Mouse (Mus musculus): ENCODE data around the gene Ptchd4. TPM values are rescaled to one million over a fixed set of nuclear protein-coding genes. Genes with fewer than 3 reads are reported as not detected.

Ptchd4 gene
- 0.88 and 1.5 TPM in 2 replicates for polyA plus RNA-seq (2012; rRNA removed)
- polyA plus RNA-seq (2014; fragmentation: Nextera tagmentation; extraction: Ambion mirVana) = 7.4 and 8.6 TPM in 2 replicates

- DNase-seq (ENCODE audit: low spot score) (peak; percentile 19), ATAC-seq (ENCODE audit: low FRiP score, low read depth) (peak; percentile 81)
- Histone ChIP-seq H3K4me1 (ENCODE audit: control insufficient read depth, insufficient read depth, low read length) (no peaks in the 10 kb centered on the region; the same call in 1 of the 2 replicates), H3K9me3 (ENCODE audit: control insufficient read depth, low read length) (no peaks in the 10 kb centered on the region), H3K4me2 (replicated peaks; ENCODE audit: low read depth, low read length, severe bottlenecking) (peak within 1 kb of the TSS; percentile 94), H3K27ac (replicated peaks; ENCODE audit: low read depth, low read length) (no peak within 1 kb of the TSS), H3K27me3 (ENCODE audit: control insufficient read depth, insufficient read depth, low read length) (peaks cover 5% of the 10 kb centered on the region; the same call in 1 of the 2 replicates), H3K36me3 (ENCODE audit: control insufficient read depth, insufficient read depth, low read length) (no peaks in the 10 kb centered on the region), H3K9ac (ENCODE audit: low read depth, low read length, severe bottlenecking) (peak within 1 kb of the TSS; percentile 63), H3K4me3 (replicated peaks; ENCODE audit: low read length) (peak within 1 kb of the TSS; percentile 57)
- WGBS = under 1% methylated on average over 41 of the region's 56 CpGs
- no peak for TF ChIP-seq POLR2A (IDR thresholded peaks at IDR 0.05; ENCODE audit: borderline replicate concordance, extremely low read depth, insufficient read depth, insufficient read length)
Measured at GRCm38 (mm10) chr17:42315669-42316611, at the start of gene Ptchd4. Gene Ptchd4, plus strand, starts transcription at chr17:42315947.

DNA sequence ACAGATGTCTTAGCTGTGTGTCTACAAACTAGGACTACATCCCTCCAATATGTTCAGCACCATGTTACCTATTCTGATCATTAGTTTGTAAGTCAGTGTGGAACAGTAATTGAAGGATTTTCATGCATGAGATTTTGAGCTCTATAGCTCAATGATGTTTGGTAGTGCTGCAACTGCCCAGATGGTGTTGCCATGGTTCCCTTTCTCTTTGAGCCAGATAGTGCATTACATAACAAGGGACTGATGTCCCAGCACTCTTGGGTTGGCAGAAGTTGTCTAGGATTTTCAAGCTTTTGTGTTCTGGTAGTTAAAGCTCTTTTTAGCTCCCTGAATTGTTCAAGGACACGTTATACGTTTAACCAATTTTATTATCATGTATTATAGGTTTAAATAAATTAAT is 38.9 kb upstream of the Ptchd4 start:
- Histone ChIP-seq H3K27me3 (ENCODE audit: control insufficient read depth, insufficient read depth, low read length) (no peaks in the 10 kb centered on the region), H3K4me3 (replicated peaks; ENCODE audit: low read length) (no peak overlapping the region), H3K27ac (replicated peaks; ENCODE audit: low read depth, low read length) (no peak overlapping the region), H3K4me1 (ENCODE audit: control insufficient read depth, insufficient read depth, low read length) (no peaks in the 10 kb centered on the region), H3K9ac (ENCODE audit: low read depth, low read length, severe bottlenecking) (no peak overlapping the region), H3K36me3 (ENCODE audit: control insufficient read depth, insufficient read depth, low read length) (no peaks in the 10 kb centered on the region), H3K4me2 (replicated peaks; ENCODE audit: low read depth, low read length, severe bottlenecking) (no peak overlapping the region), H3K9me3 (ENCODE audit: control insufficient read depth, low read length) (no peaks in the 10 kb centered on the region)
- ATAC-seq (ENCODE audit: low FRiP score, low read depth) (no peak), DNase-seq (ENCODE audit: low spot score) (no peak)
- TF ChIP-seq POLR2A (IDR thresholded peaks at IDR 0.05; ENCODE audit: borderline replicate concordance, extremely low read depth, insufficient read depth, insufficient read length) = no peak
- WGBS = 90% methylated on average over 2 of the region's 2 CpGs

DNA sequence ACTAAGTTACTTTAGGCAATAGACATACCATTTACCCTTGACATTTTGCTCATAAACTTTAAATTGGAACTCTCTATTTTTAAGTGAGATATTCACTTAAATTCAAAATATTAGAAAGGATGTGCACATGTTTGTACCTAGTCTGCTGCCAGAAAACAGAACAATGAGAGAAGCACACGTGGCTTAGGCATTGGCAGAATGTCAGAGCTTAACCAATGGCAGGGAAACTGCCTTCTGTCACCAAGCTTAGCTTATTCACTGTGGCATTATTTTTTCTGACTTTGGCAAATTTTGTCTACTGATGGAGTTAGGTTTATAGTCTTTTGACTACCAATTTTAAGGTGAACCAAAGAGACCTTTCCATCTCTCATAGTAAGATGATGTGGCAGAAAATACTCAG is 31.4 kb upstream of the Ptchd4 start:
- Histone ChIP-seq H3K27me3 (ENCODE audit: control insufficient read depth, insufficient read depth, low read length) (no peaks in the 10 kb centered on the region), H3K4me3 (replicated peaks; ENCODE audit: low read length) (no peak overlapping the region), H3K4me1 (ENCODE audit: control insufficient read depth, insufficient read depth, low read length) (no peaks in the 10 kb centered on the region), H3K9ac (ENCODE audit: low read depth, low read length, severe bottlenecking) (no peak overlapping the region), H3K9me3 (ENCODE audit: control insufficient read depth, low read length) (no peaks in the 10 kb centered on the region), H3K27ac (replicated peaks; ENCODE audit: low read depth, low read length) (no peak overlapping the region), H3K4me2 (replicated peaks; ENCODE audit: low read depth, low read length, severe bottlenecking) (no peak overlapping the region), H3K36me3 (ENCODE audit: control insufficient read depth, insufficient read depth, low read length) (no peaks in the 10 kb centered on the region)
- ATAC-seq (ENCODE audit: low FRiP score, low read depth) (no peak), DNase-seq (ENCODE audit: low spot score) (no peak)
- WGBS = 56% methylated on average over 1 of the region's 1 CpGs
- no peak for TF ChIP-seq POLR2A (IDR thresholded peaks at IDR 0.05; ENCODE audit: borderline replicate concordance, extremely low read depth, insufficient read depth, insufficient read length)

DNA sequence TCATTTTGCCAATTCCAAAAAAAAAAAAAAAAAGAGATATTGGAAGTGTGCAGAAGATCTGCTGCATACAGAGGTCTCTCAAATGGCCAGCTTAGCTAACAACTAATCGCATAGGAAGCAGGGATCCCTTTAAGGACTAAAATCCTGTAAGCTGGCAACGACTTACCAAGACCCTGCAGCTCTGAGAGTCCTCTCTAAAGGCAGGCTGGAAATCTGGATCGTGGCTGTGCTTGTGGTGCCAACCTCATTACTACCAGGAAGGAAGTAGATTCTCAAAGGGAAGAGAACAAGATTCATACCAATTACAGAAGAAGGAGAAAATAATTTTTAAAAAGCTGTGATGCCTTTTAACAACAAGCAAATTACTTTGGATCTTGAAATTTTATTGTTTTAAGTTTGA is 29.5 kb upstream of the Ptchd4 start:
- Histone ChIP-seq H3K27ac (replicated peaks; ENCODE audit: low read depth, low read length) (no peak overlapping the region), H3K9ac (ENCODE audit: low read depth, low read length, severe bottlenecking) (no peak overlapping the region), H3K36me3 (ENCODE audit: control insufficient read depth, insufficient read depth, low read length) (no peaks in the 10 kb centered on the region), H3K4me1 (ENCODE audit: control insufficient read depth, insufficient read depth, low read length) (no peaks in the 10 kb centered on the region), H3K4me3 (replicated peaks; ENCODE audit: low read length) (no peak overlapping the region), H3K27me3 (ENCODE audit: control insufficient read depth, insufficient read depth, low read length) (no peaks in the 10 kb centered on the region), H3K9me3 (ENCODE audit: control insufficient read depth, low read length) (no peaks in the 10 kb centered on the region), H3K4me2 (replicated peaks; ENCODE audit: low read depth, low read length, severe bottlenecking) (no peak overlapping the region)
- no peak for TF ChIP-seq POLR2A (IDR thresholded peaks at IDR 0.05; ENCODE audit: borderline replicate concordance, extremely low read depth, insufficient read depth, insufficient read length)
- DNase-seq (ENCODE audit: low spot score) = no peak
- ATAC-seq (ENCODE audit: low FRiP score, low read depth) = no peak
- WGBS = 63% methylated on average over 3 of the region's 3 CpGs

GRCm38 (mm10) chr17:42290341-42290740 is 25.4 kb upstream of the Ptchd4 start:
- H3K36me3 ChIP-seq (ENCODE audit: control insufficient read depth, insufficient read depth, low read length) = no peaks in the 10 kb centered on the region
- no peaks in the 10 kb centered on the region for H3K27me3 ChIP-seq (ENCODE audit: control insufficient read depth, insufficient read depth, low read length)
- H3K27ac ChIP-seq (replicated peaks; ENCODE audit: low read depth, low read length) = no peak overlapping the region
- H3K4me2 ChIP-seq (replicated peaks; ENCODE audit: low read depth, low read length, severe bottlenecking) = no peak overlapping the region
- TF ChIP-seq POLR2A (IDR thresholded peaks at IDR 0.05; ENCODE audit: borderline replicate concordance, extremely low read depth, insufficient read depth, insufficient read length) = no peak
- DNase-seq (ENCODE audit: low spot score) (no peak), ATAC-seq (ENCODE audit: low FRiP score, low read depth) (no peak)
- H3K9me3 ChIP-seq (ENCODE audit: control insufficient read depth, low read length) = no peaks in the 10 kb centered on the region
- H3K4me3 ChIP-seq (replicated peaks; ENCODE audit: low read length) = no peak overlapping the region
- no peaks in the 10 kb centered on the region for H3K4me1 ChIP-seq (ENCODE audit: control insufficient read depth, insufficient read depth, low read length)
- H3K9ac ChIP-seq (ENCODE audit: low read depth, low read length, severe bottlenecking) = no peak overlapping the region
